ENCODE assay signal across 18 mouse cellular contexts in genomic region chr11:17002739-17003373, GRCm38 (mm10). TPM values are rescaled to one million over a fixed set of nuclear protein-coding genes. Genes with fewer than 3 reads are reported as not detected.
DNase-seq lines count a peak whose midpoint lies in the region; ATAC-seq and TF ChIP-seq lines count a peak whose summit lies in the region.
"Had no signal": no experiment of that assay in that cellular context is flagged by ENCODE, and none has a peak within 500 bp of the region (broad histone marks: within the 10 kb centered on the region; RNA-seq: fewer than 3 reads in every experiment).

No protein-coding gene starts in this region.

- no peak overlapping the region for H3K9ac ChIP-seq in liver, embryonic 14.5 days (replicated peaks)
- H3K9ac ChIP-seq: embryonic facial prominence, embryonic 12.5 days; hindbrain, embryonic 13.5 days; intestine, embryonic 15.5 days; limb, embryonic 12.5 days; midbrain, embryonic 12.5 days; neural tube, embryonic 15.5 days had no signal

- ATAC-seq in liver, embryonic 14.5 days (ENCODE audit: insufficient read depth): peak; percentile 36; the same call in 1 of the 2 replicates
- peak; percentile 14; the same call in 1 of the 2 replicates for ATAC-seq in monocyte, adult 5-6 weeks (replicated peaks; ENCODE audit: insufficient number of reproducible peaks, low FRiP score, low TSS enrichment, poor library complexity, severe bottlenecking)
- ATAC-seq: intestine, embryonic 15.5 days had no signal

- no peak for TF ChIP-seq EP300 in liver, embryonic 14.5 days (IDR thresholded peaks at IDR 0.05; ENCODE audit: low read depth)

- peak overlapping the region; percentile 6 for H3K4me3 ChIP-seq in bone marrow macrophage, adult 2 months (ENCODE audit: insufficient read depth, low read length)
- H3K4me3 ChIP-seq in liver, embryonic 14.5 days (ENCODE audit: insufficient read depth in 1 of 2, low read depth in 2 of 2, low read length in 2 of 2): no peak overlapping the region
- H3K4me3 ChIP-seq in hindbrain, embryonic 10.5 days: no peak overlapping the region
- H3K4me3 ChIP-seq: embryonic facial prominence, embryonic 12.5 days; hindbrain, embryonic 13.5 days; intestine, embryonic 15.5 days; limb, embryonic 12.5 days; midbrain, embryonic 12.5 days; neural tube, embryonic 15.5 days had no signal

- no peaks in the 10 kb centered on the region for H3K36me3 ChIP-seq in liver, embryonic 14.5 days (replicated peaks; ENCODE audit: control insufficient read depth, insufficient read depth, low read depth)
- H3K36me3 ChIP-seq in hindbrain, embryonic 10.5 days: no peaks in the 10 kb centered on the region
- H3K36me3 ChIP-seq: embryonic facial prominence, embryonic 12.5 days; hindbrain, embryonic 13.5 days; intestine, embryonic 15.5 days; limb, embryonic 12.5 days; midbrain, embryonic 12.5 days; neural tube, embryonic 15.5 days had no signal

- no peak for TF ChIP-seq CTCF in bone marrow macrophage, adult 2 months (IDR thresholded peaks at IDR 0.05; ENCODE audit: low read depth, low read length)
- TF ChIP-seq CTCF in liver, embryonic 14.5 days (IDR thresholded peaks at IDR 0.05; ENCODE audit: low read depth): no peak

- H3K4me2 ChIP-seq in liver, embryonic 14.5 days (ENCODE audit: low read depth): no peak overlapping the region
- H3K4me2 ChIP-seq: embryonic facial prominence, embryonic 12.5 days; hindbrain, embryonic 13.5 days; intestine, embryonic 15.5 days; limb, embryonic 12.5 days; midbrain, embryonic 12.5 days; neural tube, embryonic 15.5 days had no signal

- peak overlapping the region; percentile 99 for H3K27ac ChIP-seq in bone marrow macrophage, adult 2 months (ENCODE audit: insufficient read depth, low read depth, low read length)
- H3K27ac ChIP-seq in liver, embryonic 14.5 days: no peak overlapping the region
- H3K27ac ChIP-seq in hindbrain, embryonic 10.5 days: no peak overlapping the region
- H3K27ac ChIP-seq: embryonic facial prominence, embryonic 12.5 days; hindbrain, embryonic 13.5 days; intestine, embryonic 15.5 days; limb, embryonic 12.5 days; midbrain, embryonic 12.5 days; neural tube, embryonic 15.5 days had no signal

- 37% methylated on average over 7 of the region's 7 CpGs for WGBS in liver, embryonic 14.5 days (ENCODE audit: insufficient replicate concordance)
- WGBS in hindbrain, embryonic 10.5 days: 84% methylated on average over 7 of the region's 7 CpGs

- no peaks in the 10 kb centered on the region for H3K27me3 ChIP-seq in liver, embryonic 14.5 days (ENCODE audit: control insufficient read depth, insufficient read depth, low read length)
- H3K27me3 ChIP-seq in hindbrain, embryonic 10.5 days (ENCODE audit: insufficient read depth, poor library complexity, severe bottlenecking): no peaks in the 10 kb centered on the region
- H3K27me3 ChIP-seq: embryonic facial prominence, embryonic 12.5 days; hindbrain, embryonic 13.5 days; intestine, embryonic 15.5 days; limb, embryonic 12.5 days; midbrain, embryonic 12.5 days; neural tube, embryonic 15.5 days had no signal

- TF ChIP-seq POLR2A in bone marrow macrophage, adult 2 months (IDR thresholded peaks at IDR 0.05; ENCODE audit: borderline replicate concordance, low read depth, low read length): no peak

- H3K9me3 ChIP-seq in liver, embryonic 14.5 days (ENCODE audit: control insufficient read depth, low read length): no peaks in the 10 kb centered on the region
- no peaks in the 10 kb centered on the region for H3K9me3 ChIP-seq in hindbrain, embryonic 10.5 days
- H3K9me3 ChIP-seq: embryonic facial prominence, embryonic 12.5 days; hindbrain, embryonic 13.5 days; intestine, embryonic 15.5 days; limb, embryonic 12.5 days; midbrain, embryonic 12.5 days; neural tube, embryonic 15.5 days had no signal

- DNase-seq in lung, postnatal 36 days: peak; percentile 27
- DNase-seq in lung, postnatal 10 days: no peak
- no peak for DNase-seq in liver, embryonic 14.5 days (ENCODE audit: low read depth in 3 of 3, low spot score in 3 of 3)
- no peak for DNase-seq in kidney, adult 11 months
- DNase-seq in thymus, postnatal 10 days (ENCODE audit: low spot score in 2 of 2): no peak
- DNase-seq in hindbrain, embryonic 10.5 days (ENCODE audit: low spot score): no peak
- DNase-seq: adrenal gland, adult 8-10 months; cerebellum, adult 2 months; lung, postnatal 14 days; retina, postnatal 1 day had no signal

- peaks cover 38% of the 10 kb centered on the region for H3K4me1 ChIP-seq in bone marrow macrophage, adult 2 months (ENCODE audit: control insufficient read depth, insufficient read depth, low read length)
- peaks cover 0 to 19% of the 10 kb centered on the region in 2 experiments; a peak in 2 of 4 replicates for H3K4me1 ChIP-seq in liver, embryonic 14.5 days (replicated peaks; ENCODE audit: control insufficient read depth in 2 of 2, insufficient read depth in 2 of 2, low read length in 1 of 2)
- H3K4me1 ChIP-seq in hindbrain, embryonic 10.5 days (replicated peaks): no peaks in the 10 kb centered on the region
- H3K4me1 ChIP-seq: embryonic facial prominence, embryonic 12.5 days; hindbrain, embryonic 13.5 days; intestine, embryonic 15.5 days; limb, embryonic 12.5 days; midbrain, embryonic 12.5 days; neural tube, embryonic 15.5 days had no signal

RNA-seq across cellular contexts. Expression of gene Cnrip1, which starts 48.5 kb away (rescaled TPM):
- polyA plus RNA-seq in bone marrow macrophage, adult 2 months (2012; ENCODE audit: insufficient read depth, insufficient read length, missing spikeins): 13.6 and 14.3 TPM in 2 replicates
- polyA plus RNA-seq in liver, embryonic 14.5 days (2012; rRNA removed): 2.5 and 2.8 TPM in 2 replicates
- polyA plus RNA-seq in liver, embryonic 14.5 days (2014; fragmentation: Nextera tagmentation; extraction: Ambion mirVana): 2.0 and 2.2 TPM in 2 replicates
- 2.0 to 15.1 TPM (median 3.2 TPM) in 3 replicates for total RNA-seq in monocyte, adult 5-6 weeks (2017)
- polyA plus RNA-seq in hindbrain, embryonic 10.5 days (2016; fragmentation: Nextera tagmentation; extraction: Ambion mirVana): 17.5 and 22.5 TPM in 2 replicates

RNA-seq across cellular contexts. Expression of gene Plek, which starts 49.3 kb away (rescaled TPM):
- polyA plus RNA-seq in bone marrow macrophage, adult 2 months (2012; ENCODE audit: insufficient read depth, insufficient read length, missing spikeins): 85.9 and 86.2 TPM in 2 replicates
- 6.4 and 10.9 TPM in 2 replicates for polyA plus RNA-seq in liver, embryonic 14.5 days (2012; rRNA removed)
- 18.2 and 23.0 TPM in 2 replicates for polyA plus RNA-seq in liver, embryonic 14.5 days (2014; fragmentation: Nextera tagmentation; extraction: Ambion mirVana)
- 730 to 802 TPM (median 760 TPM) in 3 replicates for total RNA-seq in monocyte, adult 5-6 weeks (2017)
- polyA plus RNA-seq in hindbrain, embryonic 10.5 days (2016; fragmentation: Nextera tagmentation; extraction: Ambion mirVana): 4.7 and 4.9 TPM in 2 replicates

RNA-seq across cellular contexts. Expression of gene Fbxo48, which starts 51.7 kb away (rescaled TPM):
- 3.3 and 4.0 TPM in 2 replicates for polyA plus RNA-seq in bone marrow macrophage, adult 2 months (2012; ENCODE audit: insufficient read depth, insufficient read length, missing spikeins)
- polyA plus RNA-seq in liver, embryonic 14.5 days (2012; rRNA removed): 1.8 and 3.5 TPM in 2 replicates
- 1.8 and 1.9 TPM in 2 replicates for polyA plus RNA-seq in liver, embryonic 14.5 days (2014; fragmentation: Nextera tagmentation; extraction: Ambion mirVana)
- 0.32 to 5.6 TPM (median 3.6 TPM) in 3 replicates for total RNA-seq in monocyte, adult 5-6 weeks (2017)
- 1.2 and 1.6 TPM in 2 replicates for polyA plus RNA-seq in hindbrain, embryonic 10.5 days (2016; fragmentation: Nextera tagmentation; extraction: Ambion mirVana)
